ENCODE assay signal across 15 mouse cellular contexts in the genomic region with DNA sequence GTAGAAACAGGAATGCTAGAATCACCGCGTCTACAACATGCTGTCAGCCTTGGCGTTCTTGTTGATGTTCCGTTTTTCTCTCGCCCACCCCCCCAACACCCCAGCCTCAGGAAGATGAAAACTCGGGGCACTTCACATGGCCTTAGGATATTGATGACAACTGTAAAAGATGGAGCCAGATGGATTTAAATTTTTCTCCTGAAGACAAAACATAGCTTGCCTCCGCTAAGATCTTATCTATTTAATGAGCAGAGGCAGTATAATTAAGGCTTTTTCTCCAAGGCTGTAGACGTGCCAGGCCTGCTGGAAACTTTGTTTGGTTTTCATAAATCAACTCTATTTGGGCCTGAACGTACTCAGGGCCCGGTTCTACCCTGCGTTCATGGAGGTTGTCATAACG. TPM values are rescaled to one million over a fixed set of nuclear protein-coding genes. Genes with fewer than 3 reads are reported as not detected.
"Had no signal": no experiment of that assay in that cellular context is flagged by ENCODE, and none has a peak within 500 bp of the region (broad histone marks: within the 10 kb centered on the region; RNA-seq: fewer than 3 reads in every experiment).

No protein-coding gene starts in this region.

- H3K36me3 ChIP-seq: liver, embryonic 13.5 days; midbrain, embryonic 10.5 days; midbrain, embryonic 13.5 days; neural tube, embryonic 13.5 days had no signal

- H3K9me3 ChIP-seq: liver, embryonic 13.5 days; megakaryocyte, embryonic 14.5 days; midbrain, embryonic 10.5 days; midbrain, embryonic 13.5 days; neural tube, embryonic 13.5 days had no signal

- H3K4me1 ChIP-seq: liver, embryonic 13.5 days; megakaryocyte, embryonic 14.5 days; neural tube, embryonic 13.5 days had no signal

- H3K9ac ChIP-seq: liver, embryonic 13.5 days; midbrain, embryonic 13.5 days; neural tube, embryonic 13.5 days had no signal

- H3K4me2 ChIP-seq: liver, embryonic 13.5 days; midbrain, embryonic 13.5 days; neural tube, embryonic 13.5 days had no signal

- H3K4me3 ChIP-seq: liver, embryonic 13.5 days; megakaryocyte, embryonic 14.5 days; midbrain, embryonic 10.5 days; midbrain, embryonic 13.5 days; myocyte; neural tube, embryonic 13.5 days had no signal

- H3K27me3 ChIP-seq: liver, embryonic 13.5 days; neural tube, embryonic 13.5 days had no signal

- DNase-seq: kidney, adult 8-10 months; liver, embryonic 13.5 days; lung, adult 2 months; thymus, adult 18-20 months; thymus, postnatal 36 days had no signal

- ATAC-seq: inflammation-experienced regulatory T-cells, adult 6 months; intestine, postnatal 0 days; lung, postnatal 0 days; midbrain, embryonic 13.5 days; midbrain, embryonic 16.5 days had no signal

- H3K27ac ChIP-seq: liver, embryonic 13.5 days; midbrain, embryonic 10.5 days; midbrain, embryonic 13.5 days; neural tube, embryonic 13.5 days had no signal

RNA-seq across cellular contexts. Expression of a gene that starts 48.0 kb away (rescaled TPM):
- total RNA-seq: monocyte, adult 5-6 weeks had no signal
- polyA plus RNA-seq: inflammation-experienced regulatory T-cells, adult 6 months; myocyte had no signal
